Mouse (Mus musculus): ENCODE measurements around the gene Gorasp1. TPM values are rescaled to one million over a fixed set of nuclear protein-coding genes. Genes with fewer than 3 reads are reported as not detected.

The Gorasp1 gene
- total RNA-seq, 4 experiments from 2014 or later: 35.0 to 41.4 (median 37.9) TPM

- DNase-seq (ENCODE audit: low spot score): no peak
Measured at GRCm38 (mm10) chr9:119932358-119932757, 5.0 kb downstream of the Gorasp1 start.

DNA sequence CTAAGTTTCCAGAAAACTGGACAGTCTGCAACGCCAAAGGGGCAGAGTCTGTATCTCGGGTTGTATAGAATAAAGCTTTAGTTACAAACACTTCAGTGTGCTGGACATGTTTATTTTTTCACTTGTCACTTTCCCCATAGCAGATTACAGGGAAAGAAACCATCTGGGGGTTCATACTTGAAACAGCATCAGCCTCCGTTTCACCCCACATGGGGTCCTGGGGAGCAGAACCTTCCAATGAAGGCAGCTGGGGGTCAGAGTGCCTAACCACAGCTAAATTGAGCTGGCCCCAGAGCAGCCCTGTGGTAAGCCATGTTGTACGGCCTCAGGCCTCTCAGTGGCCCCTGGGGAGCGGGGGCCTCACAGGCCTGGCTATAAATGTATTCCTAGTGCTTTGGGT lies 10.9 kb downstream of the Gorasp1 start:
- no peak for DNase-seq (ENCODE audit: low spot score)

- no peak for DNase-seq (ENCODE audit: low spot score)
Measured at GRCm38 (mm10) chr9:119925729-119926128, 11.6 kb downstream of the Gorasp1 start.

DNA sequence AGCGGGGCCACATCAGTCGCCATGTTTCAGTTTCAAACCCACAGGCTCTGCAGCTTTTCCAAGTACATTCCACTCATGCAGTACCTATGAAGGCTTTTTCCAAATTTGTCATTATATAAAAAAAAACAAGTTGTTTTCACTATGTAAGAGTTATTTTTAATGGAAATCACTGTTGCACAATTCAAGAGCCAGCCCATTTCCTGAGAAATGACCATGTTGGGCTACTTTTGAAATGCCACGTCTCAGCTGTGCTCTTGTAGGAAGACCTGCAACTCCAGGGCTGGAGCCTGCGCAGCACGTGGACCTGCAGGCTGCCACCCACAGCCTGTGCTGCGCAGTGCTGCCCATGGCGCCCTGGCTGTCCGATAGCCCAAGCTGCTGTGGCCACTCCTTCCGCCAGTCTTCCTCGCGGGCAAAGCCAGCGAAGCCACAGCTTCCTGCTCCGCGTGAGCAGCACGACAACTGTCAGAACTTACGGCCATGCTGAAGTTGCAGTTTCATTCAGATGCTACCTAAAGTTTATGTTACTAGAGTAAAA lies 12.2 kb downstream of the Gorasp1 start:
- DNase-seq (ENCODE audit: low spot score): no peak

DNA sequence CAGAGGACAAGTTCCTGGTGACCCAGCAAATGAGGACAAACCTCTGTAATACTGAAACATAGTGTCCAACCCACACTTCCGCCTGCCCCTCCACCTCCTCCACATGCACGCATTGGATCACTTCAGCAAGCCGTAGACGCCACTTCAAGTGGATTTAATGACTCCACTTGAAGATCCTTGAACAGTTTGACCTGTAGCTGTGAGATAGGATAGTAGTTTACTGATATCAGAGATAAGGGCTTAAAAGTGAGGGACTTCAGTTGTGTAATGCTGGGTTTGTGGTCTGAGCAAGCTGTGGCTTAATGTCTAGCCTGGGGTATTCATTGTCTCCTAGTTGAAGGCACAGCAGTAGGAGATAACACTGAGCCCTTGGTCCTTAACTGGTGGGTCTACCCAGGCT lies 13.9 kb downstream of the Gorasp1 start:
- DNase-seq (ENCODE audit: low spot score): no peak

- no peak for DNase-seq (ENCODE audit: low spot score)
Measured at GRCm38 (mm10) chr9:119919858-119920257, 17.5 kb downstream of the Gorasp1 start.

GRCm38 (mm10) chr9:119913087-119913838 lies 24.1 kb downstream of the Gorasp1 start:
- no peak for DNase-seq (ENCODE audit: low spot score)

DNA sequence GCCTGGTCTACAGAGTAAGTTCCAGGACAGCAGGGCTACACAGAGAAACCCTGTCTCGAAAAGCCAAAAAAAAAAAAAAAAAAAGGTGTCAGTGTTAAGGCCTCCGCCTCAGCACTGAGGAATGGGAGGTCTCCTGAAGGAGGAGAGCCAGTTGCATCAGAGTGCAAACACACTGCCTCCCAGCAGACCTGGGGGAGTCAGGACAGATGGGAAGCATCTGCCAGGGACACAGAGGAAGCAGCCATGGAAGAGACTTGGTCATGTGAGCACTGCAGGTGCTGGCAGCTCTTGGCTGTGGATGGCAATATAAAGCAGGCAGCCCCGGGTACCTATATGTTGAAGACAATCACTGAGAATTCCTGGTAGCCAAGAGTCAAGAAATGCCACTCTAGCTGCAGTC lies 27.4 kb downstream of the Gorasp1 start:
- DNase-seq (ENCODE audit: low spot score): no peak

DNA sequence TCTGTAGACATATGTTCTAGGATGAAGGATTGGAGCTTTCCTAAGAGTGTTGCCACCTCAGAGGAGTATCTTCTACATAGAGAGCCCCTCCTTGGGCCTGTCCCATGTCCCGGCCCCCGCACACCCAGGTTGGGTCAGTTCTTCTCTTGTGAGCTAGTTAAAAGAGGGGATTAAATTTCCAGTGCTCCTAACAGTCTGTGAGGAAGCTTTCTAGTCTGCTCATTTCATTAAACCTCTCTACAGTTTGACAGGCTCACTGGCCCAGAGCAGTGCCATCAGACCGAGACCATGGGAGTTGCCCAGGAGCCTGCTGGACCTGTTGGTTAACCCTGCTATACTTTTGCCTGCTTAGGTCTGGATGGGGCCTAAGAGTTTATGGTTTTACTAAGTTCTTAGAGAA lies 28.7 kb downstream of the Gorasp1 start:
- DNase-seq (ENCODE audit: low spot score): no peak

DNA sequence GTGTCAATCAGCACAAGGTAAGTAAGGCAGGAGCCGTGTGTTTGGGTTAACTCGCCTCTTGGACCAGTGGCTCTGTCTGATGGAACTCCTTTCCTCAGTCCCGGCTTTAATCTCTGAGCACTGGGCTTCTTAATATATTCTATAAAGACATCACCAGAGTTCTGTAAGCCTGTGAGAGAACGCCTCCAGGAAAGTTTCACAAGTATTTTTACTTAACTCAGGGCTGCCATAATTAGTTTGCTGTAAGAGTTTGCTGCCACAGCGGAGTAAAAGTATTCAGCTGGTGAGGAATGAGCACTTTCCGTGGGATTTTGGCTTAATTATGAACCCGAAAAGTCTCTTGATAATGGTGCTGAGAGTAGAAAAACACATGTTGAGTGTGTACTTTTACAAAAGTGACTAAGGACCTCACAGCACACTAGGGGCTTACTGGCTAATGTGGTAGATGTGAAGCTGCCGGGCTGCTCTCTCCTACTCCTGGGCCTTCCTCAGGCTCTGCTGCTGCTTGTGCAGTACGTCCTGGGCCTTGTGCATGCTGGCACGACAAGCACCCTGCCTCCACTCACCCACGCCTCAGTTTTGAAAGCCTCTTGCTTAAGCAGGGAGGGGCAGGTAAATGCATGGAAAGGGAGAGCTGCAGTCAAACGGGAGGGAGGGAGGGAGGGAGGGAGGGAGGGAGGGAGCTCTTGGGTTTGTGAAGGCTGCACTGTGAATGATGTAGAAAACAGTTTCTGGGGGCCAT lies 34.8 kb downstream of the Gorasp1 start:
- no peak for DNase-seq (ENCODE audit: low spot score)

GRCm38 (mm10) chr9:119899446-119899845 lies 37.9 kb downstream of the Gorasp1 start:
- DNase-seq (ENCODE audit: low spot score): no peak

- peak; percentile 15 for DNase-seq (ENCODE audit: low spot score)
Measured at GRCm38 (mm10) chr9:119895040-119895721, 42.2 kb downstream of the Gorasp1 start.

DNA sequence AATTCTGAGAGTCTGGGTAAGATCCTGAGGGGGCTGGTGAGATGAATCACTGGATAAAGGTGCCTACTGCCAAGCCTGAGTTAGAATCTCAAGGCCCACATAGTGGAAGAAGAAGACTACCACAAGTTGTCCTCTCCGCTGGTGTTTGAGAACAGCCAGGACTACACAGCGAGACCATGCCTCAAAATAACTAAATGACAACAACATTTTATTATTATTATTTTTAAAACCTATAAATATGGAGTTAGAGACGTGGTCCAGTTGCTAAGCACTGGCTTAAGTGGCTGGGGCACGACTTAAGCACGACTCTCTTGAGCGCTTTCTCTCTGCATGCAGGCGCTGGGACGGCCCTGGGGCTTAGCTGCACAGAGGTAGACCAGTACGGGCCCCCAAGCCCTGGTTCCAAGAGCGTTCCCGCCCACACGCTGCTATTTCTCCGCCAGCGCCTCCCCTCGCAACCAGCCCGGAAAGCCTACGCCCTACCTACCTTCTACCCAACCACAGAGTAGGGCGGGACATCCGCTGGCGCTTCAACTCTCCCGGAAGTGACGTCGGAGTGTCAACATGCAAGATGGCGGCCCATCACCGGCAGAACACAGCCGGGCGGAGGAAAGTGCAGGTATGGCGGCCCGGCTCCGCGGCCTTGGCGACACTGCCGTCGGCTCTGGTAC lies 42.9 kb downstream of the Gorasp1 start, which contains the start of gene Wdr48:
Gene Wdr48 (plus strand): TSS at position 540 of the 671 bp plus-strand sequence.
- peak; percentile 98 for DNase-seq (ENCODE audit: low spot score)

- no peak for DNase-seq (ENCODE audit: low spot score)
Measured at GRCm38 (mm10) chr9:119893881-119894280, 43.5 kb downstream of the Gorasp1 start.

DNA sequence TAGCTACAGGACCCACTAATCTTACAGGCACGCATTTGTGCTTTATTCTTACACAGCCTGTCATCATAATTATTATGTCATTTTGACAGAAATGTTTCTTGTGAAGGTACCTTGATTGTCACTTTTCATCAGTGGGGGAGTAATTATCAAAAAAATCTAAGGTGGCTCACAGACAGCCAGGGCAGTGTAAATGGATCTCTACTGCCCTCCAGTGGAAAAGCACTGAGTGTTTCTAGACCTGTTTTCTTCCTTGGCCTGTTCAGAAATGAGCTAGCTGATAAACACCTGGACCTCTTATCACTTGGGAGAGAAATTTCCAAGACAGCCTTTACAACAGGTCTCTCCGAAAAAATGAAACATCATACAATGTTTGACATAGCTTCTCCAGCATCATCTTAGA lies 46.7 kb downstream of the Gorasp1 start:
- peak; percentile 9 for DNase-seq (ENCODE audit: low spot score)

DNA sequence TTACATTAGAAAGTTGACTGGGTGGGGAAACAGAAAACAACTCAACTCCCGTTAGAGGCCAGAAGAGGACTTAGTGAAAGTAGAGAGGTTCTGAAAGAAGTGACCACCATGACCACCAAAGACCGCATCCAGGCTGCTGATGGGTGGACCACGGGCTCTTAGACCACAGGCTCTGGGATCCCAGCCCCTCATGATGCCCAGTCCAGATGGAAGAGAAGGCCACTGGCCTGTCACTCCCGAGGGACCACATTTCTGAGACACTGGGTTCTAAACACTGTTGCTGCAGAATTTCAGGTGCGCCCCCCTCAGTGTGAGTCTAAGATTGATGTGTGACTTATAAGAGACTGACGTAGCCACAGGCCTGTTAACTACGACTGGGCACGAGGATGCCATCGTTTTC lies 47.9 kb downstream of the Gorasp1 start:
- no peak for DNase-seq (ENCODE audit: low spot score)

- DNase-seq (ENCODE audit: low spot score): no peak
Measured at GRCm38 (mm10) chr9:119888843-119889246, 48.5 kb downstream of the Gorasp1 start.

- DNase-seq (ENCODE audit: low spot score): no peak
Measured at GRCm38 (mm10) chr9:119887144-119887901, 50.0 kb downstream of the Gorasp1 start.

All from heart, adult 8-10 months (tissue).